ENCODE assay signal across 8 mouse cellular contexts in genomic region chr15:99457606-99458401, GRCm38 (mm10). TPM values are rescaled to one million over a fixed set of nuclear protein-coding genes. Genes with fewer than 3 reads are reported as not detected.
DNase-seq lines count a peak whose midpoint lies in the region; ATAC-seq and TF ChIP-seq lines count a peak whose summit lies in the region.

Nckap5l (minus strand) TSS chr15:99457748.

- H3K4me2 ChIP-seq in heart, embryonic 13.5 days, result peak within 1 kb of the TSS; percentile 88
- peak within 1 kb of the TSS; percentile 72 for H3K4me2 ChIP-seq in liver, embryonic 14.5 days (ENCODE audit: low read depth)
- H3K4me2 ChIP-seq in neural tube, embryonic 11.5 days (ENCODE audit: low read depth), result peak within 1 kb of the TSS; percentile 78
- H3K4me2 ChIP-seq in stomach, postnatal 0 days (replicated peaks; ENCODE audit: low read depth), result peak within 1 kb of the TSS; percentile 86

- no peak for TF ChIP-seq EP300 in liver, embryonic 14.5 days (IDR thresholded peaks at IDR 0.05; ENCODE audit: low read depth)
- TF ChIP-seq EP300 in stomach, postnatal 0 days (optimal IDR thresholded peaks at IDR 0.05), result no peak

- no peaks in the 10 kb centered on the region for H3K36me3 ChIP-seq in erythroblast, embryonic 14.5 days (ENCODE audit: control insufficient read depth)
- H3K36me3 ChIP-seq in heart, embryonic 13.5 days, result peaks cover 17% of the 10 kb centered on the region
- no peaks in the 10 kb centered on the region for H3K36me3 ChIP-seq in liver, embryonic 14.5 days (replicated peaks; ENCODE audit: control insufficient read depth, insufficient read depth, low read depth)
- no peaks in the 10 kb centered on the region for H3K36me3 ChIP-seq in neural tube, embryonic 11.5 days (ENCODE audit: control insufficient read depth, insufficient read depth, low read length)
- H3K36me3 ChIP-seq in stomach, postnatal 0 days (ENCODE audit: control insufficient read depth, insufficient read depth, low read length), result no peaks in the 10 kb centered on the region

- peak; percentile 41; the same call in 1 of the 2 replicates for TF ChIP-seq POLR2A in brain, embryonic 14.5 days (IDR thresholded peaks at IDR 0.05; ENCODE audit: borderline replicate concordance, extremely low read depth, insufficient read depth, insufficient read length, poor library complexity, severe bottlenecking)

- 1% methylated on average over 45 of the region's 45 CpGs for WGBS in heart, embryonic 13.5 days
- WGBS in liver, embryonic 14.5 days (ENCODE audit: insufficient replicate concordance), result under 1% methylated on average over 42 of the region's 45 CpGs
- 1% methylated on average over 38 of the region's 45 CpGs for WGBS in neural tube, embryonic 11.5 days
- WGBS in stomach, postnatal 0 days, result 1% methylated on average over 43 of the region's 45 CpGs

- H3K4me1 ChIP-seq in erythroblast, embryonic 14.5 days (ENCODE audit: control insufficient read depth), result peaks cover 16% of the 10 kb centered on the region
- peaks cover 44% of the 10 kb centered on the region for H3K4me1 ChIP-seq in heart, embryonic 13.5 days
- peaks cover 0 to 3% of the 10 kb centered on the region in 2 experiments; a peak in 1 of 4 replicates for H3K4me1 ChIP-seq in liver, embryonic 14.5 days (replicated peaks; ENCODE audit: control insufficient read depth in 2 of 2, insufficient read depth in 2 of 2, low read length in 1 of 2)
- H3K4me1 ChIP-seq in neural tube, embryonic 11.5 days (ENCODE audit: control insufficient read depth, insufficient read depth, low read length), result peaks cover 17% of the 10 kb centered on the region
- H3K4me1 ChIP-seq in stomach, postnatal 0 days (replicated peaks; ENCODE audit: control insufficient read depth, insufficient read depth), result no peaks in the 10 kb centered on the region

- H3K4me3 ChIP-seq in erythroblast, embryonic 14.5 days (replicated peaks), result peak within 1 kb of the TSS; percentile 57
- peak within 1 kb of the TSS; percentile 94 for H3K4me3 ChIP-seq in heart, embryonic 13.5 days
- H3K4me3 ChIP-seq in liver, embryonic 14.5 days (ENCODE audit: insufficient read depth in 1 of 2, low read depth in 2 of 2, low read length in 2 of 2), result peak within 1 kb of the TSS; percentile 57 to 59
- H3K4me3 ChIP-seq in neural tube, embryonic 11.5 days (ENCODE audit: low read depth, low read length), result peak within 1 kb of the TSS; percentile 88
- H3K4me3 ChIP-seq in stomach, postnatal 0 days (ENCODE audit: low read depth, low read length), result peak within 1 kb of the TSS; percentile 72

- H3K9me3 ChIP-seq in erythroblast, embryonic 14.5 days (ENCODE audit: control insufficient read depth, low read length), result no peaks in the 10 kb centered on the region
- no peaks in the 10 kb centered on the region for H3K9me3 ChIP-seq in heart, embryonic 13.5 days
- no peaks in the 10 kb centered on the region for H3K9me3 ChIP-seq in liver, embryonic 14.5 days (ENCODE audit: control insufficient read depth, low read length)
- no peaks in the 10 kb centered on the region for H3K9me3 ChIP-seq in neural tube, embryonic 11.5 days (ENCODE audit: control insufficient read depth, low read length)
- H3K9me3 ChIP-seq in stomach, postnatal 0 days (ENCODE audit: control insufficient read depth, low read length), result no peaks in the 10 kb centered on the region

- TF ChIP-seq CTCF in brain, embryonic 14.5 days (IDR thresholded peaks at IDR 0.05; ENCODE audit: borderline replicate concordance, extremely low read depth, insufficient read depth, insufficient read length), result no peak
- TF ChIP-seq CTCF in liver, embryonic 14.5 days (IDR thresholded peaks at IDR 0.05; ENCODE audit: low read depth), result no peak
- no peak for TF ChIP-seq CTCF in stomach, postnatal 0 days (IDR thresholded peaks at IDR 0.05; ENCODE audit: low read depth)

- peak; percentile 91 for ATAC-seq in heart, embryonic 13.5 days (ENCODE audit: extremely low read depth, insufficient number of reproducible peaks, low FRiP score, low TSS enrichment)
- ATAC-seq in liver, embryonic 14.5 days (ENCODE audit: insufficient read depth), result peak; percentile 91
- ATAC-seq in neural tube, embryonic 11.5 days (ENCODE audit: insufficient read depth, low FRiP score, low TSS enrichment), result peak; percentile 94
- peak; percentile 97 for ATAC-seq in stomach, postnatal 0 days (ENCODE audit: low FRiP score, low TSS enrichment)

- H3K9ac ChIP-seq in heart, embryonic 13.5 days, result peak within 1 kb of the TSS; percentile 85
- H3K9ac ChIP-seq in liver, embryonic 14.5 days (replicated peaks), result no peak within 1 kb of the TSS
- H3K9ac ChIP-seq in neural tube, embryonic 11.5 days (ENCODE audit: low read length), result peak within 1 kb of the TSS; percentile 72
- peak within 1 kb of the TSS; percentile 79 for H3K9ac ChIP-seq in stomach, postnatal 0 days (ENCODE audit: low read length)

- DNase-seq in CD4-positive helper T cell, adult 2 months (ENCODE audit: low read depth, low spot score), result peak; percentile 94
- peak; percentile 97 for DNase-seq in brain, embryonic 14.5 days (ENCODE audit: low read depth)
- DNase-seq in kidney, postnatal 10 days, result peak; percentile 97
- peak; percentile 69 to 73 (median 70) for DNase-seq in liver, embryonic 14.5 days (ENCODE audit: low read depth in 3 of 3, low spot score in 3 of 3)
- peak; percentile 94 for DNase-seq in neural tube, embryonic 11.5 days (ENCODE audit: low spot score)
- DNase-seq in stomach, postnatal 0 days (ENCODE audit: low spot score), result peak; percentile 92

- H3K27ac ChIP-seq in heart, embryonic 13.5 days (replicated peaks), result peak within 1 kb of the TSS; percentile 91
- no peak within 1 kb of the TSS for H3K27ac ChIP-seq in liver, embryonic 14.5 days
- H3K27ac ChIP-seq in neural tube, embryonic 11.5 days (ENCODE audit: low read depth, low read length), result peak within 1 kb of the TSS; percentile 76
- H3K27ac ChIP-seq in stomach, postnatal 0 days (replicated peaks), result peak within 1 kb of the TSS; percentile 88

- H3K27me3 ChIP-seq in erythroblast, embryonic 14.5 days (ENCODE audit: control insufficient read depth), result peaks cover 27% of the 10 kb centered on the region
- no peaks in the 10 kb centered on the region for H3K27me3 ChIP-seq in heart, embryonic 13.5 days (replicated peaks)
- no peaks in the 10 kb centered on the region; the same call in 1 of the 2 replicates for H3K27me3 ChIP-seq in liver, embryonic 14.5 days (ENCODE audit: control insufficient read depth, insufficient read depth, low read length)
- no peaks in the 10 kb centered on the region for H3K27me3 ChIP-seq in neural tube, embryonic 11.5 days (ENCODE audit: control insufficient read depth, insufficient read depth, low read length)
- no peaks in the 10 kb centered on the region for H3K27me3 ChIP-seq in stomach, postnatal 0 days (ENCODE audit: control insufficient read depth, insufficient read depth, low read length)

RNA-seq across cellular contexts. Expression of gene Nckap5l, which starts in this region (rescaled TPM):
- 18.6 and 29.0 TPM in 2 replicates for polyA plus RNA-seq in brain, embryonic 14.5 days (2012; rRNA removed)
- 0.08 and 0.12 TPM in 2 replicates for polyA plus RNA-seq in erythroblast, embryonic 14.5 days (2012)
- polyA plus RNA-seq in heart, embryonic 13.5 days (2015; fragmentation: Nextera tagmentation; extraction: Ambion mirVana), result 6.8 and 7.7 TPM in 2 replicates
- polyA plus RNA-seq in liver, embryonic 14.5 days (2012; rRNA removed), result 0.70 and 1.2 TPM in 2 replicates
- polyA plus RNA-seq in liver, embryonic 14.5 days (2014; fragmentation: Nextera tagmentation; extraction: Ambion mirVana), result 0.85 and 1.4 TPM in 2 replicates
- polyA plus RNA-seq in neural tube, embryonic 11.5 days (2014; fragmentation: Nextera tagmentation; extraction: Ambion mirVana), result 14.9 TPM in 2 replicates
- polyA plus RNA-seq in stomach, postnatal 0 days (2015; fragmentation: Nextera tagmentation; extraction: Ambion mirVana), result 2.1 and 2.4 TPM in 2 replicates
